Mouse (Mus musculus) thymus, postnatal 36 days (tissue): Measurements from ENCODE around the gene Kif24.

ENCODE experiments used
- DNase-seq, 2 experiments: peaks; one replicate each; pipeline ENCODE4 v3.0.0; 2022; ENCODE audit warnings: mixed read lengths in 2 of 2

The Kif24 gene

DNA sequence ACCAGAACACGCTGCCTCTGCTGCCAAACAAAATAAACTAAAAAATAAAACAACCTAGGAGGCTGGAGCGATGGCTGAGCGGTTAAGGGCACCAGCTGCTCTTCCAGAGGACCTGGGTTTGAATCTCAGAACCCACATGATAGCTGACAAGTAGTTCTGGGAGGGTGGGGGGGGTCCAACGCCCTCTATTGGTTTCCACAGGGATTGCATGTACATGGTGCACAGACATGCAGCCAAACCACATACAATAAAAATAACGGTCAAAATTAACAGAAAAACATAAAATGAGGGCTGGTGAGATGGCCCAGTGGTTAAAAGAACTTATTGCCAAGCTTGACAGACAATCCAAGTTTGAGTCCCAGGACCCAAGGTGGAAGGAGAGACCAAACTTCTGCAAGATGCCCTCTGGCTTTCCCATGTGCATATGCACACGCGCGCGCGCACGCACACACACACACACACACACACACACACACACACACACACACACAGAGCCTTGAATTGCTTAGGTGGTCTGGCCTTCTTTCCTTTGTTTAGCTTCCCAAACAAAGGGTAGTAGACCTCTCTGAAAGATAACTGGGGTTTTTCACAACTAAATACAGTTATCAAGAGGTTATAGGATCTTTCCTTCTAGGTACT lies 123.7 kb downstream of the Kif24 start:
- no peak for DNase-seq
